Mouse (Mus musculus): ENCODE results near the gene Ppp1r3a. TPM values are rescaled to one million over a fixed set of nuclear protein-coding genes. Genes with fewer than 3 reads are reported as not detected.

Gene Ppp1r3a
- polyA plus RNA-seq (2012; rRNA removed) = 0.06 and 0.34 TPM in 2 replicates

GRCm38 (mm10) chr6:14754901-14755591 lies at the start of gene Ppp1r3a:
Gene Ppp1r3a, minus strand, starts transcription at chr6:14755274.
- WGBS = 69% methylated on average over 7 of the region's 7 CpGs
- no peak for DNase-seq
- Histone ChIP-seq H3K4me1 (ENCODE audit: control insufficient read depth, insufficient read depth, low read length) (no peaks in the 10 kb centered on the region), H3K4me3 (replicated peaks; ENCODE audit: extremely low read depth, low read depth, low read length) (no peak within 1 kb of the TSS)
- TF ChIP-seq CTCF (IDR thresholded peaks at IDR 0.05; ENCODE audit: insufficient read depth, low read length) (no peak), POLR2A (IDR thresholded peaks at IDR 0.05; ENCODE audit: borderline replicate concordance, extremely low read depth, low read depth, low read length) (no peak)

GRCm38 (mm10) chr6:14787157-14787938 lies 32.3 kb upstream of the Ppp1r3a start:
- WGBS = 83% methylated on average over 1 of the region's 1 CpGs
- no peak overlapping the region for H3K4me3 ChIP-seq (replicated peaks; ENCODE audit: extremely low read depth, low read depth, low read length)
- no peak for DNase-seq
- H3K4me1 ChIP-seq (ENCODE audit: control insufficient read depth, insufficient read depth, low read length) = no peaks in the 10 kb centered on the region
- TF ChIP-seq POLR2A (IDR thresholded peaks at IDR 0.05; ENCODE audit: borderline replicate concordance, extremely low read depth, low read depth, low read length) = no peak
- no peak for TF ChIP-seq CTCF (IDR thresholded peaks at IDR 0.05; ENCODE audit: insufficient read depth, low read length)

- no peak for DNase-seq
- TF ChIP-seq CTCF (IDR thresholded peaks at IDR 0.05; ENCODE audit: insufficient read depth, low read length) (no peak), POLR2A (IDR thresholded peaks at IDR 0.05; ENCODE audit: borderline replicate concordance, extremely low read depth, low read depth, low read length) (no peak)
- H3K4me1 ChIP-seq (ENCODE audit: control insufficient read depth, insufficient read depth, low read length) = no peaks in the 10 kb centered on the region
- H3K4me3 ChIP-seq (replicated peaks; ENCODE audit: extremely low read depth, low read depth, low read length) = no peak overlapping the region
- 67% methylated on average over 4 of the region's 4 CpGs for WGBS
Measured at GRCm38 (mm10) chr6:14777920-14778319, 22.8 kb upstream of the Ppp1r3a start.

GRCm38 (mm10) chr6:14771717-14772116 lies 16.6 kb upstream of the Ppp1r3a start:
- no peak for TF ChIP-seq CTCF (IDR thresholded peaks at IDR 0.05; ENCODE audit: insufficient read depth, low read length)
- TF ChIP-seq POLR2A (IDR thresholded peaks at IDR 0.05; ENCODE audit: borderline replicate concordance, extremely low read depth, low read depth, low read length) = no peak
- H3K4me1 ChIP-seq (ENCODE audit: control insufficient read depth, insufficient read depth, low read length) = no peaks in the 10 kb centered on the region
- no peak for DNase-seq
- no peak overlapping the region for H3K4me3 ChIP-seq (replicated peaks; ENCODE audit: extremely low read depth, low read depth, low read length)
- WGBS = 74% methylated on average over 2 of the region's 2 CpGs

- TF ChIP-seq POLR2A (IDR thresholded peaks at IDR 0.05; ENCODE audit: borderline replicate concordance, extremely low read depth, low read depth, low read length) = no peak
- no peak for TF ChIP-seq CTCF (IDR thresholded peaks at IDR 0.05; ENCODE audit: insufficient read depth, low read length)
- Histone ChIP-seq H3K4me1 (ENCODE audit: control insufficient read depth, insufficient read depth, low read length) (no peaks in the 10 kb centered on the region), H3K4me3 (replicated peaks; ENCODE audit: extremely low read depth, low read depth, low read length) (no peak overlapping the region)
- DNase-seq = no peak
- 59% methylated on average over 3 of the region's 3 CpGs for WGBS
Measured at GRCm38 (mm10) chr6:14757486-14757885, 2.4 kb upstream of the Ppp1r3a start.

- no peak for DNase-seq
- Histone ChIP-seq H3K4me3 (replicated peaks; ENCODE audit: extremely low read depth, low read depth, low read length) (no peak overlapping the region), H3K4me1 (ENCODE audit: control insufficient read depth, insufficient read depth, low read length) (no peaks in the 10 kb centered on the region)
- 63% methylated on average over 4 of the region's 4 CpGs for WGBS
- no peak for TF ChIP-seq POLR2A (IDR thresholded peaks at IDR 0.05; ENCODE audit: borderline replicate concordance, extremely low read depth, low read depth, low read length)
- TF ChIP-seq CTCF (IDR thresholded peaks at IDR 0.05; ENCODE audit: insufficient read depth, low read length) = no peak
Measured at GRCm38 (mm10) chr6:14753512-14753911, 1.6 kb downstream of the Ppp1r3a start.

- no peak for TF ChIP-seq POLR2A (IDR thresholded peaks at IDR 0.05; ENCODE audit: borderline replicate concordance, extremely low read depth, low read depth, low read length)
- TF ChIP-seq CTCF (IDR thresholded peaks at IDR 0.05; ENCODE audit: insufficient read depth, low read length) = no peak
- Histone ChIP-seq H3K4me3 (replicated peaks; ENCODE audit: extremely low read depth, low read depth, low read length) (no peak overlapping the region), H3K4me1 (ENCODE audit: control insufficient read depth, insufficient read depth, low read length) (no peaks in the 10 kb centered on the region)
- WGBS = 49% methylated on average over 1 of the region's 1 CpGs
- no peak for DNase-seq
Measured at GRCm38 (mm10) chr6:14752211-14752610, 2.9 kb downstream of the Ppp1r3a start.

GRCm38 (mm10) chr6:14747000-14747399 lies 8.1 kb downstream of the Ppp1r3a start:
- no peak for DNase-seq
- WGBS = 59% methylated on average over 2 of the region's 2 CpGs
- Histone ChIP-seq H3K4me1 (ENCODE audit: control insufficient read depth, insufficient read depth, low read length) (no peaks in the 10 kb centered on the region), H3K4me3 (replicated peaks; ENCODE audit: extremely low read depth, low read depth, low read length) (no peak overlapping the region)
- TF ChIP-seq POLR2A (IDR thresholded peaks at IDR 0.05; ENCODE audit: borderline replicate concordance, extremely low read depth, low read depth, low read length) = no peak
- TF ChIP-seq CTCF (IDR thresholded peaks at IDR 0.05; ENCODE audit: insufficient read depth, low read length) = no peak

- 91% methylated on average over 2 of the region's 2 CpGs for WGBS
- no peak for DNase-seq
- H3K4me3 ChIP-seq (replicated peaks; ENCODE audit: extremely low read depth, low read depth, low read length) = no peak overlapping the region
- no peak for TF ChIP-seq CTCF (IDR thresholded peaks at IDR 0.05; ENCODE audit: insufficient read depth, low read length)
- TF ChIP-seq POLR2A (IDR thresholded peaks at IDR 0.05; ENCODE audit: borderline replicate concordance, extremely low read depth, low read depth, low read length) = no peak
- no peaks in the 10 kb centered on the region for H3K4me1 ChIP-seq (ENCODE audit: control insufficient read depth, insufficient read depth, low read length)
Measured at GRCm38 (mm10) chr6:14736017-14736416, 19.1 kb downstream of the Ppp1r3a start.

Data from lung, adult 2 months (tissue).